Mouse (Mus musculus): ENCODE measurements at regions not wholly inside any gene's neighbourhood (a gene's known extent, or its start where the extent isn't known, plus 50 kb on each side); places are given as distances from the start of the nearest gene placed in this dataset.
"Not testable (repeated sequence)": the region's sequence is repeated elsewhere in the genome, so short reads cannot be mapped to it uniquely, and the experiment has no call there.

GRCm38 (mm10) chr13:115911524-115912459 lies 397.7 kb downstream of the Isl1 start:
- DNase-seq (ENCODE audit: low spot score in 2 of 2), result no peak

- DNase-seq (ENCODE audit: low spot score in 2 of 2), result no peak
These were observed 398.5 kb downstream of the Isl1 start for GRCm38 (mm10) chr13:115910866-115911449.

DNA sequence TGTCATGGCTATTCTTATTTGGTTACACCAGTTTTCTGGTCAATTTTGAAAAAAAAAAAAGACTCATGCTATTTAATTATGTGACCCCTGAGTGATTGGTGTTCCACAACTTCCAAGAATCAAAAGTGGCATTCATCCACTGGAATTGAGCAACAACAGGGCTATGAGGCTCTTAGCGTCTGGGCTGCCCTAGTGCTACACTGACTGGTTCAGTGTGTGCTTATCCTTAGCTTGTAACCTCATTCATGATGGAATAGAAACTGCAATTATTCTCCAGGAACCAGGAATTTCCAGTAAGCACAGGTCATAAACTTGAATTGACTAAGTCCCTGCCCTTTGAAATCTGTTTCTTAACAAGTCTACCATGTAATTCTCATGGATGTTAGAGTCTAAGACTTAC lies 428.9 kb downstream of the Isl1 start:
- DNase-seq (ENCODE audit: low spot score in 2 of 2), result no peak

GRCm38 (mm10) chr13:115860480-115860879 lies 449.0 kb downstream of the Isl1 start:
- no peak for DNase-seq (ENCODE audit: low spot score in 2 of 2)

- DNase-seq (ENCODE audit: low spot score in 2 of 2), result no peak
These were observed 452.9 kb downstream of the Isl1 start for GRCm38 (mm10) chr13:115856632-115857031.

DNA sequence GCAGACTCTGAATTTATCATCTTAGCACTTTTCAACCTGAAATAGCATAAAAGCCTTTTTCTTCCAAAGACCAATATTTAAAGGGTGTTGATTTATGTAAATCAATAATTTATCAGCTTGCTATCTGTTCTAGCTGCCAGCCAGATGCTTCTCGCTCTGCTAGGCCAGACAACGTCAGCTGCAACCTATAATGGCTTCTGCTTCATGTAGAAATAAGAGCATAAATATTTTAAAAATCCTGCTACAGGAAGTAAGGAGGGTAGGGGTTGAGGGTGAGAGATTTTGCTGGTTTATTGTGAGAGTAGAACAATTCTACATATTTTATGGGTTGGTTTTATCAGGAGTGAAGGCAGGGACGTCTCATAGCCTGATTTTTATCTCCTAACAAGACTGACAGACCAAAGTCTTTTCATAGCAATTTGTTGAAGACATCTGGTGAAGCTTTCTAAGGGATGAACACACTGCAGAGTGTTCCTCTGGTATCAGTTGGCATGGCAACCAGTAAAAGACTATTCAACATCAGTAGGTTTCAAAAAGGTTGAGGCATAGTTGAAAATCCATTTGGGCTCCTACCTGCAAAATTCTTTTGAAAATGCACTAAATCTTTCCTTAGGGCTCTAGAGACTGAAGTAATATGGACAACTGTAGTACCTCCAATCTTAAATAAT lies 456.7 kb downstream of the Isl1 start:
- no peak for DNase-seq (ENCODE audit: low spot score in 2 of 2)

DNA sequence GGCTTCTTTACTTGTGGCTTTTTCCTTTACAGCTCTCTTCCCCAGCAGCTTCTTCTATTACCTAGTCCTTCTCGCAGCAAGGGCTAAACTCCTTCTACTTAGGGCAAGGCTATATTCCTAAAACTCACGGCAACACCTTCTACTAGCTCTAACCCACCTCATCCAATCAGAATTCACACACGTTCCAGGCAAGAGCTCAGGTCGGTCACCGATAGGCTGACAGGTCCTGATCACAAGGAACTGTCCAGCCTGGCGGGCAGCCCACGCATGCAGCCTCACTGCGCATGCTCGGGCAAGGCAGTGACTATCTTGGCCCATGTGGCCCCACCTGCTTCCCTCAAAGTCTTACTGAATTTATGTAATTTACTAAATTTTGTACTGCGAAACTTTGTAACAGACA lies 466.4 kb downstream of the Isl1 start:
- no peak for DNase-seq (ENCODE audit: low spot score in 2 of 2)

DNA sequence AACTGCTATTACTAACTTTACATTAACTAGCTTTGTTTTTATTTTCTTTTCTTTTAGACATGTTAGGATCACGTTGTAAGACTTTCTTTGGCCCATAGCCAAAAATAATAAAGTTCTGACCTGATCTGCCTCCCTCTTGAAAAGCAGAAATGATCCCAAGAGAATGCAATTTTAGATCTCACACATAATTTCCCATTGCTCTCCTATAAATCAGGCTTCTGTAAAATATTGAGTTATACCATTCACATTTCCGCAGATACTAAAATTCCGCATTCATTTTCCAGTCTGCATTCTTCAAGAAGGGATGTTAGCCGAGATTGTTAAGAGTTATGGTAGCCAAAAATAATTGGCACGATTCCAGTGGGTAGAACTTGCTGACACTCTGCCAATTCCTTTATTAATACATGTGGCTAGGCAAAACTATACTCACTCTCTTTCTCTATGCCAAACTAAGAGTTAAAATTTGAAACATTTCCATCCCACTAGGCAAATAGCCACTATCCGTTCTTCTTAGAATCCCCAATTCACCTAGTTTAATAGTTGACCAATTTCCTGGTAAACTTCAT lies 473.2 kb downstream of the Isl1 start:
- no peak for DNase-seq (ENCODE audit: low spot score in 2 of 2)

DNA sequence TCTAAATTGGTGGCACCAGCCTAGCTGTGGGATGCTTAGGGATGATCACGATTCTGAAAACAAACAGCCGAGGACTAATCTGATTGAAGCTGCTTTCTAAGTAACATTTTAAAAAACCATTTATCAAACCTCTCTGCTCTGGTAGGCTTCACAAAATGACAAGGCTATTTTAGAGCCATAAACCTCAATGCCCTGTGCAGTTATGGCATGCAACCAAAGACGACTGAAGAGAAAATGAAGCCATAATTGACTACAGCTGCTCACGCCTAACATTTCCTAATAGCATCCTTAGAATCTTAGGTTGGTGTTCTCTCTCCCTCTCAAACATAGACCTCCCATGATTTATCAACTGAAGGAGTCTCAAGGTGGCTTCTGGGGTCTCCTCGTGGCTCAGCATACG lies 484.3 kb downstream of the Isl1 start:
- no peak for DNase-seq (ENCODE audit: low spot score in 2 of 2)

- DNase-seq (ENCODE audit: low spot score in 2 of 2), result no peak
These were observed 487.0 kb downstream of the Isl1 start for GRCm38 (mm10) chr13:115822527-115822926.

DNA sequence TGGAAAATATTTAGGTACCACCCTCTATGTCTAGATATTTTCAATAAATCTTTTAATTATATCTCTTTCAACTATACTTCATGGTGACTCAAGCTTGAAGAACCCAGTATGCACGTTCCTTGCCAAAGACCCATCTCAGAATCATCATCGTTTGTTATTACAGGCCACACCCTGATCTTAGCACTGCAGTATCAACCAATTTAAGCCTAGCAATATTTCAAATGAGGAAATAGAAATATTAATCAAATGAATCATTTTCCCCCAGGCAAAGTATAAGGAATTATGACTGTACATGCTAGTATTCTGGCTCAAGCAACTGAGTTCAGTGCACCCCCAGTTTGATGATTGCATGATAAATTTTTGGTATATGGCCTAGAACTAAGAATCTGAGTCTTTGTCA lies 495.3 kb downstream of the Isl1 start:
- DNase-seq (ENCODE audit: low spot score in 2 of 2), result no peak

- DNase-seq (ENCODE audit: low spot score in 2 of 2), result no peak
These were observed 510.2 kb downstream of the Isl1 start for GRCm38 (mm10) chr13:115799294-115799693.

DNA sequence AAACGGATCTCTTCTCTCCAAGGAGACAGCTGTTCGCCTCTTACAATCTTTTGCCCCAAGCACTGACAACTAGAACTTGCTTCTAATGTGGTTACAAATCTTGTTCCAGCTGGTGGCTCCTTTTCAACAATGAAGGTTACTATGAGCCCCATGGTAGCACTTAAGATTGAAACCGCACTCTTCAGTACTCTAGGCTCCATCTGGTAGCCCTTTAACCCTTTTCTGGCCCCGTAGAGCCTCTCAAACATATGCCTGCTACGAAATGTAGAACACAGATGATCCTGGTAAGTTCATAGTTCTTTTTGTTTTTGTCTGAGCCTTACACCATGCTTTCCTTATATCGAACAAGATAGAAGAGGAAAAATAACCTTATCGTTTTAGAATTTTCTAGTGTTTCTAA lies 558.2 kb downstream of the Isl1 start:
- no peak for DNase-seq (ENCODE audit: low spot score in 2 of 2)

GRCm38 (mm10) chr13:115742080-115742479 lies 567.4 kb downstream of the Isl1 start:
- not testable (repeated sequence) for DNase-seq (ENCODE audit: low spot score in 2 of 2)

GRCm38 (mm10) chr13:115727986-115728385 lies 581.5 kb downstream of the Isl1 start:
- DNase-seq (ENCODE audit: low spot score in 2 of 2), result no peak

GRCm38 (mm10) chr13:115725356-115725952 lies 584.0 kb downstream of the Isl1 start:
- no peak for DNase-seq (ENCODE audit: low spot score in 2 of 2)

DNA sequence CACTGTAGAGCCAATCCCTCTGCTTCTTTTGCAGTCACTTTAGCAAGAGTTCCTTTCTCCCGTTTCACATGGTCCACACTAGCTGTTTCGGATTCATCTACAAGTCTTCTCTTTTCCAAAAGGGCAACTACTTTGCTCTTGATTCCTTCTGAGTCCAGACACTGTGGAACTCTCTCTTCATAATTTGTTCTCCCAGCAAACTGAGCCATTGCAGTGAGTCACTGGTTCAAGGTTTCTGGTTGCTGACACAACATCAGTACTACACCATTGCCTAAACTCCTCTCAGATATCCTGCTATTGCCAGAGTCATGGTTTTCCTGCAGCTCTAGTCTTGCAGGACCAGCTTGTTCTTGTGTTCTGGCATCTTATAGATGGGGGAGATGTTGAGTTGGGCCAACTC lies 590.2 kb downstream of the Isl1 start:
- no peak for DNase-seq (ENCODE audit: low spot score in 2 of 2)

GRCm38 (mm10) chr13:115718859-115719258 lies 590.6 kb downstream of the Isl1 start:
- no peak for DNase-seq (ENCODE audit: low spot score in 2 of 2)

- DNase-seq (ENCODE audit: low spot score in 2 of 2), result no peak
These were observed 594.4 kb upstream of the Itga1 start for GRCm38 (mm10) chr13:115696197-115696596.

DNA sequence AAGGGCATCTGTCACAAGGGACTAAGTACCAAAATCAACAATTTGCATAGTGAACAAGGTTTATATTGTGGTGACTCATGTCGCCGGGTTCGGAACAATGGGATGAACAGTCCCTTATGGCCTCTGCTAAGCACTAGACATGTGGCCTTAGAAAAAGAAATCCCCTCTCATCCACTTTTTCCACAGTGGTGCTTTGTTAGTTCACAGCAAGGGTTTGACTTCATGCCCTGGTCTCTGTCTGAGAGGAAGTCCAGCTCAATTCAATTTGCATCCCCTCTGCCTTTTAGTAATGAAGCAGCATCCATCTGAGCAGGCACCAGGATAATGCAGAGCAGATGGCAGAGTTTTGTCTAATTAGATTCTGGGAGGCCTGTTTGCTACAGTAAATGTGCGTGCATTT lies 585.7 kb upstream of the Itga1 start:
- DNase-seq (ENCODE audit: low spot score in 2 of 2), result no peak

DNA sequence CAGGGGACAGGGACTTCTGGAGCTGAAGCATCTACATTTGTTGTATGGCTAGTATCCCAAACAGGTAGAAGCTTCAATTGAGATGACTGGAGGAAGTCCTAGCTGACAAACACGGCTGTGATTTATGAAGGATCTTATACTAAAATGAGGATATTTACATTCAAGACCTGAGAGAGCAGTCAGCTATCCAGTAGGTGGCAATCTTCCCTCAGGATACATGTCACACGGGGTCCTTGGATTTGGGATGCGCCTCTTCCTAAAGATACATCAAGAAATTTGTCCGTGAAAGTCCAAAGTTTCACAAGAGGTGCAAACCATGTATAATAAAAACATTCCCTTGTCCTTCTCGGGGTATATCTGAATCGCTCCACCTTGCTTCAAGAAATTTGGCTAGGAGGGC lies 577.8 kb upstream of the Itga1 start:
- no peak for DNase-seq (ENCODE audit: low spot score in 2 of 2)

DNA sequence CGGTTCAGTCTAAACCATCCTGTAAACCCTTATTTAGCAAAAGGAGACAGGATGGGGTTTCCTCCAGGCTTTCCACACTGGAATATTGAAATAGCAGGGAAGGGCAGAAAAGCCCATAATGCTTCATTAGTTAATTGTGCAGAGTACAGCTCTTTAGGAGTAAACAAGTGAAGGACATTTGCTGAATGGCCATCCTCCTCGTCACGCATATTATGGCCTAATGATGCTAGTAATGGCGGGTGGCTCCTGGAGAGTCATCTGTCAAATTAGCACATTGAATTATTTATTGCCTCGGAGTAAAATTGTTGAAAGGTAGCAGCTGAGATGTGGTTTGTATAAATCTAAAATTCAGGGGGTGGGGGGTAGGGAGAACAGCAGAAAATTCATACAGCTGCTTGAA lies 575.1 kb upstream of the Itga1 start:
- no peak for DNase-seq (ENCODE audit: low spot score in 2 of 2)

Data from spleen, postnatal 14 days (tissue).